Mouse (Mus musculus) liver, adult (tissue): ENCODE results near the gene Ppard.

Source experiments
- GATA4 ChIP-seq: IDR thresholded peaks from 2 replicates; pipeline ENCODE4 v1.6.1; 2014; ENCODE audit warnings: mild to moderate bottlenecking, low read length; ENCODE audit not compliant: insufficient replicate concordance

The Ppard gene

GRCm38 (mm10) chr17:28232475-28233060, at the start of gene Ppard:
Ppard (plus strand) TSS chr17:28232700.
- no peak for TF ChIP-seq GATA4

GRCm38 (mm10) chr17:28184971-28185638, 47.4 kb upstream of the Ppard start:
- peak; percentile 70; the same call in 1 of the 2 replicates for TF ChIP-seq GATA4

- TF ChIP-seq GATA4 = no peak
Observed at GRCm38 (mm10) chr17:28188313-28188712, 44.2 kb upstream of the Ppard start.

GRCm38 (mm10) chr17:28192754-28193153, 39.7 kb upstream of the Ppard start:
- TF ChIP-seq GATA4 = no peak

GRCm38 (mm10) chr17:28193559-28193958, 38.9 kb upstream of the Ppard start:
- no peak for TF ChIP-seq GATA4

- TF ChIP-seq GATA4 = no peak
Observed at GRCm38 (mm10) chr17:28195033-28195432, 37.5 kb upstream of the Ppard start.

- TF ChIP-seq GATA4 = no peak
Observed at GRCm38 (mm10) chr17:28197646-28198045, 34.9 kb upstream of the Ppard start.

GRCm38 (mm10) chr17:28201982-28202381, 30.5 kb upstream of the Ppard start:
- no peak for TF ChIP-seq GATA4

- TF ChIP-seq GATA4 = no peak
Observed at GRCm38 (mm10) chr17:28204052-28204720, 28.3 kb upstream of the Ppard start.

GRCm38 (mm10) chr17:28205443-28205842, 27.1 kb upstream of the Ppard start:
- TF ChIP-seq GATA4 = no peak

- no peak for TF ChIP-seq GATA4
Observed at GRCm38 (mm10) chr17:28207092-28207491, 25.4 kb upstream of the Ppard start.

- no peak for TF ChIP-seq GATA4
Observed at GRCm38 (mm10) chr17:28207591-28208313, 24.7 kb upstream of the Ppard start, which contains the start of gene Def6. Def6 (plus strand) TSS chr17:28207778.

GRCm38 (mm10) chr17:28208314-28208612, 24.2 kb upstream of the Ppard start:
- TF ChIP-seq GATA4 = no peak

GRCm38 (mm10) chr17:28209457-28210110, 22.9 kb upstream of the Ppard start:
- TF ChIP-seq GATA4 = no peak

- TF ChIP-seq GATA4 = no peak
Observed at GRCm38 (mm10) chr17:28211921-28212341, 20.6 kb upstream of the Ppard start.
